Mouse (Mus musculus) neural tube, embryonic 10.5 days (tissue): ENCODE measurements around the gene 1190007I07Rik.
"Not testable (repeated sequence)": the region's sequence is repeated elsewhere in the genome, so short reads cannot be mapped to it uniquely, and the experiment has no call there.

Experiments used
- DNase-seq: peaks from one replicate; pipeline ENCODE4 v3.0.0-alpha.2; 2017; ENCODE audit warnings: low spot score; ENCODE audit errors: extremely low spot score

Gene 1190007I07Rik

DNA sequence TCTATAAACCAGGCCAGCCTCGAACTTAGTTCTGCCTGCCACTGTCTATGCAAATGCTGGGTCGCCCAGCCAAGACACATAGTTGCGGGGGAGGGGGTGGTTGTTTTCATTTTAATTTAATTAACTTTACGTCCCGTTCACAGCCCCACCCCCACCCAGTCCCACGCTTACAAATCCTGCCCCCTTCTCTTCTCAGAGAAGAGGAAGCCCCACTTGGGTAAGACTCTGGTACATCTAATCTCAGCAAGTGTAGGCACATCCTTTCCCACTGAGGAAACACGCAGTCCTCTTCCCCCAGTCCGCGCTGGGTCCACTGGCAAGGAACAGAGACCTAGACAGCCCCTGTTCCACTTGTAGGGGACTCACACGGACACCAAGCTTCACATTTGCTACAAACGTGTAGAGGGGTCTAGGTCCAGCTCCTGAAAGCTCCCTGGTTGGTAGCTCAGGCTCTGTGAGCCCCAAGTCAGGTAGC lies 6.1 kb upstream of the 1190007I07Rik start:
- DNase-seq: no peak

DNA sequence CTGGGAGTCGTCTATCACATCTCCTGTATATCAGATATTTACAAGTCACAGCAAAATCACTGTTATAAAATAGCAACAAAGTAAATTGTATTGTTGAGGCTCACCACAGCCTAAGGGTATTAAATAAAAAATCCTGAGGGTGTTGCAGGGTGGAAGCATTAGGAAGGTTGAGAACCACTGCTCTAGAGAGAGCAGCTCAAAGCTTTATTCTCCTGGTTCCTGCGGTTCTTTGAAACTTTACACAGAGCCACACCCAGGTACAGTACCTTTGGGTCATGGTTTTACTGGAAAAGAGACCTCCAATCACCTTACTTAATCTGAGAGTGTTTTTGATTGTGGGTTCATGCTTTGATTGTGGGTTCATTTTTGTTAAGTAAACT lies 515 bp upstream of the 1190007I07Rik start:
- not testable (repeated sequence) for DNase-seq

DNA sequence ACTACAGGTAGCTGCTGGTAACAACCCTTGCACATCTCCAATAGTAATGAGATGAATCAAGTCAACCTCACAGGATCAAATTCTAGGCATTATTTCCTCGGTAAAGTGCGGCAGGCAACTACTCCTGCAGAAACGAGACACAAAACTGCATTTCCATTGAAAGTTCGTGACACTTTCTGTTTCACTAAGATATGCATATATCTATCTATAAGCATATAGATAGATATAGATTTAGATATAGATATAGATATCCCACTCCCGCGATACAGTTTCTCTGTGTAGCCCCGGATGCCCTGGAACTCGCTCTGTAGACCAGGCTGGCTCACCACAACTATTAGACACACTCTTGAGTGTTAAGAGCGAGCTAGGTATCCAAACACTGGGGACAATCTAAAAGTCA lies 793 bp downstream of the 1190007I07Rik start:
- DNase-seq: peak; percentile 25

GRCm38 (mm10) chr10:82594421-82594820 lies 28.6 kb downstream of the 1190007I07Rik start:
- not testable (repeated sequence) for DNase-seq

GRCm38 (mm10) chr10:82589673-82590072 lies 33.4 kb downstream of the 1190007I07Rik start:
- DNase-seq: not testable (repeated sequence)

GRCm38 (mm10) chr10:82571091-82571490 lies 51.9 kb downstream of the 1190007I07Rik start:
- DNase-seq: not testable (repeated sequence)
